Comparison of ENCODE assay signal across 23 mouse cellular contexts in the genomic region with DNA sequence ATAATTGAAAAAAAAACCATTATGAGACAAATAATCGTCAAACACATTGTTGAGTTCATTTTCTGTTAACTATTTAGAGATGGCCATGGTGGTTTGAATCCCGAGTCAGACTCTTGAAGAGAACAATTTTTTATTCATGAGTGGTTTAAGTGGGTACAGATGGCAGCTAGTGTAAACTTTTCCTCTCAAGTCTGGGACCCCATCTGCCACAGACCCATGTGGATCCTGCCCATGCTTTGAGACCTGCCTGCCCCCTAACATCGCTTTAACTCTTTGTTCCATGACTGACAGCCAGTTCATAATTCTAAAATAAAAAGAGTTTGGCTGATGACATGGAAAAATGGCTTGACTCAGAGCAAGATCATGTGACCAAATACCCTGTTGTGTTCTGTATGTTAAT.
A peak's percentile ranks its signal among the peaks of the same experiment; 100 is the strongest.
DNase-seq lines count a peak whose midpoint lies in the region; ATAC-seq lines count a peak whose summit lies in the region.
"Had no signal": no experiment of that assay in that cellular context is flagged by ENCODE, and none has a peak within 500 bp of the region (broad histone marks: within the 10 kb centered on the region; RNA-seq: fewer than 3 reads in every experiment).

No protein-coding gene starts in this region.

- no peak overlapping the region for H3K4me3 ChIP-seq in forebrain, embryonic 14.5 days (ENCODE audit: low read depth, low read length)
- H3K4me3 ChIP-seq in forebrain, embryonic 15.5 days, result no peak overlapping the region
- no peak overlapping the region for H3K4me3 ChIP-seq in midbrain, embryonic 12.5 days
- no peak overlapping the region for H3K4me3 ChIP-seq in midbrain, embryonic 15.5 days
- H3K4me3 ChIP-seq in embryonic facial prominence, embryonic 14.5 days (ENCODE audit: low read depth, low read length), result no peak overlapping the region
- H3K4me3 ChIP-seq: embryonic facial prominence, embryonic 12.5 days; erythroblast, embryonic 14.5 days; gastrocnemius, adult 2 months; hindbrain, embryonic 12.5 days; hindbrain, embryonic 15.5 days had no signal

- H3K9me3 ChIP-seq in forebrain, embryonic 14.5 days (replicated peaks; ENCODE audit: control insufficient read depth, low read length), result no peaks in the 10 kb centered on the region
- H3K9me3 ChIP-seq in forebrain, embryonic 15.5 days, result no peaks in the 10 kb centered on the region
- H3K9me3 ChIP-seq in midbrain, embryonic 12.5 days, result no peaks in the 10 kb centered on the region
- no peaks in the 10 kb centered on the region for H3K9me3 ChIP-seq in midbrain, embryonic 15.5 days
- H3K9me3 ChIP-seq in embryonic facial prominence, embryonic 14.5 days (ENCODE audit: control insufficient read depth, low read length), result no peaks in the 10 kb centered on the region
- H3K9me3 ChIP-seq: embryonic facial prominence, embryonic 12.5 days; hindbrain, embryonic 12.5 days; hindbrain, embryonic 15.5 days had no signal

- H3K9ac ChIP-seq in forebrain, embryonic 14.5 days (ENCODE audit: low read length), result no peak overlapping the region
- no peak overlapping the region for H3K9ac ChIP-seq in forebrain, embryonic 15.5 days (replicated peaks)
- H3K9ac ChIP-seq in midbrain, embryonic 12.5 days (replicated peaks), result no peak overlapping the region
- H3K9ac ChIP-seq in midbrain, embryonic 15.5 days, result no peak overlapping the region
- no peak overlapping the region for H3K9ac ChIP-seq in embryonic facial prominence, embryonic 14.5 days (ENCODE audit: low read depth, low read length)
- H3K9ac ChIP-seq: embryonic facial prominence, embryonic 12.5 days; hindbrain, embryonic 12.5 days; hindbrain, embryonic 15.5 days had no signal

- H3K27me3 ChIP-seq in forebrain, embryonic 14.5 days (replicated peaks; ENCODE audit: control insufficient read depth, insufficient read depth, low read length), result no peaks in the 10 kb centered on the region
- no peaks in the 10 kb centered on the region for H3K27me3 ChIP-seq in forebrain, embryonic 15.5 days
- H3K27me3 ChIP-seq in midbrain, embryonic 12.5 days, result no peaks in the 10 kb centered on the region
- H3K27me3 ChIP-seq in midbrain, embryonic 15.5 days (replicated peaks), result no peaks in the 10 kb centered on the region
- H3K27me3 ChIP-seq in embryonic facial prominence, embryonic 14.5 days (replicated peaks; ENCODE audit: control insufficient read depth, insufficient read depth, low read length), result no peaks in the 10 kb centered on the region
- H3K27me3 ChIP-seq: embryonic facial prominence, embryonic 12.5 days; hindbrain, embryonic 12.5 days; hindbrain, embryonic 15.5 days had no signal

- H3K36me3 ChIP-seq in forebrain, embryonic 14.5 days (ENCODE audit: control insufficient read depth, insufficient read depth, low read length), result no peaks in the 10 kb centered on the region
- H3K36me3 ChIP-seq in forebrain, embryonic 15.5 days, result no peaks in the 10 kb centered on the region
- H3K36me3 ChIP-seq in midbrain, embryonic 12.5 days, result no peaks in the 10 kb centered on the region
- H3K36me3 ChIP-seq in midbrain, embryonic 15.5 days (replicated peaks), result no peaks in the 10 kb centered on the region
- no peaks in the 10 kb centered on the region for H3K36me3 ChIP-seq in embryonic facial prominence, embryonic 14.5 days (ENCODE audit: control insufficient read depth, insufficient read depth, low read length)
- H3K36me3 ChIP-seq: embryonic facial prominence, embryonic 12.5 days; hindbrain, embryonic 12.5 days; hindbrain, embryonic 15.5 days had no signal

- no peak overlapping the region for H3K4me2 ChIP-seq in forebrain, embryonic 14.5 days (ENCODE audit: low read length)
- no peak overlapping the region for H3K4me2 ChIP-seq in forebrain, embryonic 15.5 days (replicated peaks)
- H3K4me2 ChIP-seq in midbrain, embryonic 12.5 days (replicated peaks), result no peak overlapping the region
- no peak overlapping the region for H3K4me2 ChIP-seq in midbrain, embryonic 15.5 days
- no peak overlapping the region for H3K4me2 ChIP-seq in embryonic facial prominence, embryonic 14.5 days (ENCODE audit: low read depth, low read length)
- H3K4me2 ChIP-seq: embryonic facial prominence, embryonic 12.5 days; heart, embryonic 11.5 days; hindbrain, embryonic 12.5 days; hindbrain, embryonic 15.5 days had no signal

- 75% methylated on average over 3 of the region's 3 CpGs for WGBS in forebrain, embryonic 14.5 days
- 67% methylated on average over 3 of the region's 3 CpGs for WGBS in forebrain, embryonic 15.5 days
- WGBS in midbrain, embryonic 12.5 days, result 82% methylated on average over 3 of the region's 3 CpGs
- 85% methylated on average over 3 of the region's 3 CpGs for WGBS in midbrain, embryonic 15.5 days
- 64% methylated on average over 3 of the region's 3 CpGs for WGBS in embryonic facial prominence, embryonic 14.5 days

- no peak overlapping the region for H3K27ac ChIP-seq in forebrain, embryonic 14.5 days (ENCODE audit: low read depth, low read length)
- H3K27ac ChIP-seq in forebrain, embryonic 15.5 days (replicated peaks), result no peak overlapping the region
- H3K27ac ChIP-seq in midbrain, embryonic 12.5 days (replicated peaks), result no peak overlapping the region
- no peak overlapping the region for H3K27ac ChIP-seq in midbrain, embryonic 15.5 days
- H3K27ac ChIP-seq in embryonic facial prominence, embryonic 14.5 days (replicated peaks; ENCODE audit: low read depth, low read length), result no peak overlapping the region
- H3K27ac ChIP-seq: embryonic facial prominence, embryonic 12.5 days; gastrocnemius, adult 2 months; hindbrain, embryonic 12.5 days; hindbrain, embryonic 15.5 days had no signal

- peak; percentile 22 for DNase-seq in forebrain, embryonic 14.5 days (ENCODE audit: low spot score)
- DNase-seq in embryonic facial prominence, embryonic 14.5 days (ENCODE audit: low spot score), result peak; percentile 12
- DNase-seq in thymus, adult 18-20 months, result no peak
- DNase-seq: adrenal gland, adult 2 months; adrenal gland, postnatal 14 days; cerebellum, adult 11-12 months; cerebellum, adult 8-10 months; cerebellum, postnatal 10 days; cerebellum, postnatal 36 days; embryo, embryonic 11 days; gastrocnemius, adult 2 months; gastrocnemius, postnatal 14 days; heart, adult 11 months had no signal

- no peak for ATAC-seq in forebrain, embryonic 14.5 days
- no peak; the same call in 1 of the 2 replicates for ATAC-seq in forebrain, embryonic 15.5 days (replicated peaks)
- ATAC-seq in midbrain, embryonic 12.5 days (ENCODE audit: low FRiP score, low read depth), result 0 out of 2 replicates have a peak, but pooled peaks have one; percentile 44
- no peak for ATAC-seq in midbrain, embryonic 15.5 days (replicated peaks)
- ATAC-seq in embryonic facial prominence, embryonic 14.5 days (ENCODE audit: low read depth), result no peak
- ATAC-seq: CD4-positive, CD25-positive, alpha-beta regulatory T cell, adult 4 months; intestine, postnatal 0 days had no signal

- H3K4me1 ChIP-seq in forebrain, embryonic 14.5 days (ENCODE audit: control insufficient read depth, insufficient read depth, low read length), result no peaks in the 10 kb centered on the region
- H3K4me1 ChIP-seq in forebrain, embryonic 15.5 days, result 0 out of 2 replicates have a peak, but pooled peaks cover 3% of the 10 kb centered on the region
- peaks cover 3% of the 10 kb centered on the region; the same call in 1 of the 2 replicates for H3K4me1 ChIP-seq in midbrain, embryonic 12.5 days
- no peaks in the 10 kb centered on the region for H3K4me1 ChIP-seq in midbrain, embryonic 15.5 days
- no peaks in the 10 kb centered on the region for H3K4me1 ChIP-seq in embryonic facial prominence, embryonic 14.5 days (ENCODE audit: control insufficient read depth, insufficient read depth, low read length)
- H3K4me1 ChIP-seq: embryonic facial prominence, embryonic 12.5 days; hindbrain, embryonic 12.5 days; hindbrain, embryonic 15.5 days had no signal

Comparison
In these comparisons a context has a peak if more than half of its experiments do, and no peak if none do; other contexts are left out.
1. DNase-seq: peak in forebrain, embryonic 14.5 days (single experiment) and embryonic facial prominence, embryonic 14.5 days (single experiment); none in thymus, adult 18-20 months (0 of 2).